Mouse (Mus musculus): ENCODE data around the gene Ccdc80.

Gene Ccdc80

GRCm38 (mm10) chr16:45117200-45117599 is 24.0 kb downstream of the Ccdc80 start:
- DNase-seq (ENCODE audit: low spot score in 2 of 2), result no peak

GRCm38 (mm10) chr16:45118760-45119159 is 25.6 kb downstream of the Ccdc80 start:
- DNase-seq (ENCODE audit: low spot score in 2 of 2), result no peak

- DNase-seq (ENCODE audit: low spot score in 2 of 2), result no peak
Measured at GRCm38 (mm10) chr16:45120844-45121425, 27.7 kb downstream of the Ccdc80 start.

- DNase-seq (ENCODE audit: low spot score in 2 of 2), result peak in 1 of 2 experiments; percentile 36
Measured at GRCm38 (mm10) chr16:45122571-45122970, 29.4 kb downstream of the Ccdc80 start.

- DNase-seq (ENCODE audit: low spot score in 2 of 2), result no peak
Measured at GRCm38 (mm10) chr16:45124230-45125203, 31.3 kb downstream of the Ccdc80 start.

GRCm38 (mm10) chr16:45127936-45128710 is 34.9 kb downstream of the Ccdc80 start:
- peak; percentile 45 to 70 for DNase-seq (ENCODE audit: low spot score in 2 of 2)

- no peak for DNase-seq (ENCODE audit: low spot score in 2 of 2)
Measured at GRCm38 (mm10) chr16:45141711-45142110, 48.5 kb downstream of the Ccdc80 start.

- no peak for DNase-seq (ENCODE audit: low spot score in 2 of 2)
Measured at GRCm38 (mm10) chr16:45142565-45142964, 49.4 kb downstream of the Ccdc80 start.

- DNase-seq (ENCODE audit: low spot score in 2 of 2), result no peak
Measured at GRCm38 (mm10) chr16:45145119-45145518, 51.9 kb downstream of the Ccdc80 start.

- no peak for DNase-seq (ENCODE audit: low spot score in 2 of 2)
Measured at GRCm38 (mm10) chr16:45148488-45149082, 55.4 kb downstream of the Ccdc80 start.

GRCm38 (mm10) chr16:45154741-45155250 is 61.6 kb downstream of the Ccdc80 start:
- no peak for DNase-seq (ENCODE audit: low spot score in 2 of 2)

- peak in 1 of 2 experiments; percentile 65 for DNase-seq (ENCODE audit: low spot score in 2 of 2)
Measured at GRCm38 (mm10) chr16:45158136-45158521, 64.9 kb downstream of the Ccdc80 start.

- peak; percentile 91 to 94 for DNase-seq (ENCODE audit: low spot score in 2 of 2)
Measured at GRCm38 (mm10) chr16:45158522-45159388, 65.6 kb downstream of the Ccdc80 start, which contains the start of the genes Slc35a5 and Atg3. Gene Slc35a5 (minus strand): TSS chr16:45158706. Gene Atg3 (plus strand): TSS chr16:45158785.

GRCm38 (mm10) chr16:45159389-45159716 is 66.2 kb downstream of the Ccdc80 start:
- DNase-seq (ENCODE audit: low spot score in 2 of 2), result no peak

Measured in left cerebral cortex, adult 9 months (tissue).